Mouse (Mus musculus) cerebellum, adult 8-10 months (tissue): ENCODE measurements around the gene Cntd1.

Source experiments
- DNase-seq: peaks from one replicate; pipeline ENCODE4 v3.0.0; 2022

Cntd1 gene

GRCm38 (mm10) chr11:101255826-101256775, 22.7 kb upstream of the Cntd1 start:
- no peak for DNase-seq

GRCm38 (mm10) chr11:101259261-101259712, 19.5 kb upstream of the Cntd1 start:
- DNase-seq: no peak

- no peak for DNase-seq
These were observed 18.6 kb upstream of the Cntd1 start, which contains the start of gene Wnk4 for GRCm38 (mm10) chr11:101259948-101260825. Gene Wnk4 (plus strand): TSS chr11:101260567.

GRCm38 (mm10) chr11:101260826-101261380, 17.9 kb upstream of the Cntd1 start:
- DNase-seq: no peak

- no peak for DNase-seq
These were observed 16.4 kb upstream of the Cntd1 start for GRCm38 (mm10) chr11:101262272-101262967.

GRCm38 (mm10) chr11:101263138-101263988, 15.4 kb upstream of the Cntd1 start:
- no peak for DNase-seq

GRCm38 (mm10) chr11:101263989-101264280, 14.9 kb upstream of the Cntd1 start:
- DNase-seq: no peak

- no peak for DNase-seq
These were observed 13.8 kb upstream of the Cntd1 start for GRCm38 (mm10) chr11:101264954-101265471.

GRCm38 (mm10) chr11:101265906-101266305, 12.9 kb upstream of the Cntd1 start:
- no peak for DNase-seq

- DNase-seq: no peak
These were observed 9.2 kb upstream of the Cntd1 start for GRCm38 (mm10) chr11:101269577-101270116.

- DNase-seq: no peak
These were observed 6.4 kb upstream of the Cntd1 start for GRCm38 (mm10) chr11:101272446-101272845.

GRCm38 (mm10) chr11:101275309-101275708, 3.5 kb upstream of the Cntd1 start:
- no peak for DNase-seq

GRCm38 (mm10) chr11:101276319-101277070, 2.3 kb upstream of the Cntd1 start:
- no peak for DNase-seq

- DNase-seq: no peak
These were observed 1.2 kb upstream of the Cntd1 start for GRCm38 (mm10) chr11:101277381-101278222.

GRCm38 (mm10) chr11:101279193-101279569, 369 bp downstream of the Cntd1 start:
- no peak for DNase-seq

- no peak for DNase-seq
These were observed 2.0 kb downstream of the Cntd1 start for GRCm38 (mm10) chr11:101280837-101281236.

GRCm38 (mm10) chr11:101282896-101283295, 4.1 kb downstream of the Cntd1 start:
- DNase-seq: no peak

- no peak for DNase-seq
These were observed 5.0 kb downstream of the Cntd1 start for GRCm38 (mm10) chr11:101283805-101284204.

GRCm38 (mm10) chr11:101287306-101287705, 8.5 kb downstream of the Cntd1 start:
- DNase-seq: no peak
